Mouse (Mus musculus) lung, adult 2 months (tissue): ENCODE measurements around the gene Trf.

ENCODE experiments used
- CTCF ChIP-seq: fragments of 200-500 bp; IDR thresholded peaks from 2 replicates; pipeline ENCODE4 v1.5.1; 2011; ENCODE audit warnings: mild to moderate bottlenecking, low read length, control low read depth; ENCODE audit not compliant: insufficient read depth
- POLR2A ChIP-seq: fragments of 200-500 bp; IDR thresholded peaks from 2 replicates; pipeline ENCODE4 v1.6.1; 2011; ENCODE audit warnings: low read depth, mild to moderate bottlenecking, control low read depth, low read length, borderline replicate concordance; ENCODE audit errors: extremely low read depth

DNA sequence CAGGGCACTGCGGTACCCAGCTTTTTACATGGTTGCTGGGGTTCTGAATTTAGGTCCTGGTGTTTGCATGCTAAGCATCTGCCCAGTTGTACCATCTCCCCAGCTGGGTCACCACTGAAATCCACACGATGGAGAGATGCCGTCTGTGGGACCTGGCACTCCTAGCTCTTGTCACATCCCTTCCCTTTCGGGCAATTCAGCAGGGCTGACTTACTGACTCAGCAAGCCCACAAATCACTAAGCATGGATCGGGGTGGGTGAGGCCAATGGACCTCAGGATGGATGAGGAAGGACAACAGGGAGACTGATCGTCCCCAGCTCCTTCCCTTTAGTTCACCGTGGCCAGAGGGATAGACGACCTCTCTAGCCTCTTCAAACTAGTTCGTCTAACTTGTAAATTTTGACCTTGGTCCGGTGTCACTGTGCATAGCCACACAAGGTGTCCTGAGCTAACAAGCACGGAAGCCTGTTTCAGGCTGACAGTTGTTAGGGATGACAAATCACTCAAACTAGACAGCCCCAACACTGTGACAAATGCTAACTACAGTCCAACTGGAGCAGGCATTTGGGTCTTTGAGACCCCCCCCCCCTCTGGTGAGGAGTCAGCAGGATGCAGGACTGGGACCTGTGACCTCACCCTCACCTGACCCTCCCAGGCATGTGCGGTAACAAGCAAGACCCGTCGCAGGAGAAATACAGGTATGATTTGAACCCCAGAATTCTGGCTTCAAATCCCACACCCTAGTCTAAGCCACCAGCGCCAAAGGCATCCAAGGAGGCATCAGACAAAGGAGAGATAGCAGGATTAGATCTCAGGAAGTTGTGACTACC, 992 bp downstream of the Trf start:
- TF ChIP-seq CTCF: no peak
- TF ChIP-seq POLR2A: no peak
